Mouse (Mus musculus) kidney, adult 8-10 months (tissue): ENCODE measurements around the gene Fhad1.
A peak's percentile ranks its signal among the peaks of the same experiment; 100 is the strongest.

Experiments used
- DNase-seq, 2 experiments: peaks; one replicate each; pipeline ENCODE4 v3.0.0; 2022

The Fhad1 gene

GRCm38 (mm10) chr4:141930001-141930400, 84.9 kb downstream of the Fhad1 start:
- no peak for DNase-seq

GRCm38 (mm10) chr4:141928881-141929281, 86.0 kb downstream of the Fhad1 start:
- DNase-seq: peak; percentile 92 to 96

- peak; percentile 11 to 17 for DNase-seq
Measured at GRCm38 (mm10) chr4:141925781-141926345, 89.0 kb downstream of the Fhad1 start.

GRCm38 (mm10) chr4:141923961-141924360, 90.9 kb downstream of the Fhad1 start:
- no peak for DNase-seq

- DNase-seq: no peak
Measured at GRCm38 (mm10) chr4:141920391-141920790, 94.5 kb downstream of the Fhad1 start.

- no peak for DNase-seq
Measured at GRCm38 (mm10) chr4:141917735-141918419, 97.0 kb downstream of the Fhad1 start.

- DNase-seq: peak; percentile 20 to 22
Measured at GRCm38 (mm10) chr4:141914040-141914439, 100.8 kb downstream of the Fhad1 start.

- peak; percentile 18 to 37 for DNase-seq
Measured at GRCm38 (mm10) chr4:141913201-141913993, 101.5 kb downstream of the Fhad1 start.

- no peak for DNase-seq
Measured at GRCm38 (mm10) chr4:141904710-141905109, 110.2 kb downstream of the Fhad1 start.

- no peak for DNase-seq
Measured at GRCm38 (mm10) chr4:141902479-141902858, 112.4 kb downstream of the Fhad1 start.

GRCm38 (mm10) chr4:141901711-141902478, 113.0 kb downstream of the Fhad1 start:
- DNase-seq: no peak

GRCm38 (mm10) chr4:141900421-141900820, 114.5 kb downstream of the Fhad1 start:
- DNase-seq: no peak

- no peak for DNase-seq
Measured at GRCm38 (mm10) chr4:141899936-141900335, 114.9 kb downstream of the Fhad1 start.

- DNase-seq: no peak
Measured at GRCm38 (mm10) chr4:141898905-141899304, 116.0 kb downstream of the Fhad1 start.

GRCm38 (mm10) chr4:141897838-141898237, 117.0 kb downstream of the Fhad1 start:
- DNase-seq: no peak

GRCm38 (mm10) chr4:141897225-141897624, 117.7 kb downstream of the Fhad1 start:
- DNase-seq: no peak

GRCm38 (mm10) chr4:141895772-141896171, 119.1 kb downstream of the Fhad1 start:
- no peak for DNase-seq

- DNase-seq: no peak
Measured at GRCm38 (mm10) chr4:141893157-141893784, 121.6 kb downstream of the Fhad1 start.

GRCm38 (mm10) chr4:141886385-141886968, 128.4 kb downstream of the Fhad1 start:
- no peak for DNase-seq

GRCm38 (mm10) chr4:141885451-141885850, 129.4 kb downstream of the Fhad1 start:
- DNase-seq: no peak

GRCm38 (mm10) chr4:141882858-141883257, 132.0 kb downstream of the Fhad1 start:
- DNase-seq: no peak

GRCm38 (mm10) chr4:141881950-141882349, 132.9 kb downstream of the Fhad1 start:
- DNase-seq: no peak
